22 mouse cellular contexts compared by ENCODE assay signal in genomic region chr19:45803408-45803807, GRCm38 (mm10). TPM values are rescaled to one million over a fixed set of nuclear protein-coding genes. Genes with fewer than 3 reads are reported as not detected.
DNase-seq lines count a peak whose midpoint lies in the region; ATAC-seq and TF ChIP-seq lines count a peak whose summit lies in the region.
"Had no signal": no experiment of that assay in that cellular context is flagged by ENCODE, and none has a peak within 500 bp of the region (broad histone marks: within the 10 kb centered on the region; RNA-seq: fewer than 3 reads in every experiment).

No protein-coding gene starts in this region.

- DNase-seq in hindbrain, embryonic 11.5 days (ENCODE audit: low spot score) = no peak
- no peak for DNase-seq in liver, embryonic 11.5 days (ENCODE audit: low spot score)
- no peak for DNase-seq in cerebellum, postnatal 4 days (ENCODE audit: low spot score in 2 of 2)
- no peak for DNase-seq in thymus, adult 2 months
- DNase-seq in adrenal gland, adult 18-20 months (ENCODE audit: low spot score in 2 of 2) = no peak
- DNase-seq: cerebellum, adult 8-10 months; gastrocnemius, postnatal 10 days; kidney, adult 8-10 months; kidney, postnatal 14 days; lung, postnatal 10 days; right cerebral cortex, adult 18-20 months had no signal

- H3K27me3 ChIP-seq in hindbrain, embryonic 16.5 days (replicated peaks; ENCODE audit: control insufficient read depth, insufficient read depth, low read length) = no peaks in the 10 kb centered on the region
- no peaks in the 10 kb centered on the region for H3K27me3 ChIP-seq in hindbrain, embryonic 11.5 days (ENCODE audit: control insufficient read depth, insufficient read depth, low read length)
- no peaks in the 10 kb centered on the region for H3K27me3 ChIP-seq in liver, embryonic 11.5 days (replicated peaks; ENCODE audit: control insufficient read depth, insufficient read depth, low read length)
- no peaks in the 10 kb centered on the region for H3K27me3 ChIP-seq in thymus, adult 2 months (ENCODE audit: control insufficient read depth, insufficient read depth, low read length)
- H3K27me3 ChIP-seq: CH12.LX; embryonic facial prominence, embryonic 15.5 days; midbrain, embryonic 15.5 days had no signal

- ATAC-seq in hindbrain, embryonic 16.5 days = no peak
- ATAC-seq in hindbrain, embryonic 11.5 days (ENCODE audit: low FRiP score) = no peak
- ATAC-seq in erythroblast, adult 5-6 weeks (replicated peaks; ENCODE audit: low FRiP score, poor library complexity, severe bottlenecking) = 0 out of 2 replicates have a peak, but pooled peaks have one; percentile 41
- ATAC-seq in liver, embryonic 11.5 days (replicated peaks; ENCODE audit: low FRiP score) = 0 out of 2 replicates have a peak, but pooled peaks have one; percentile 52
- ATAC-seq in megakaryocyte, adult 5-6 weeks (ENCODE audit: poor library complexity, severe bottlenecking) = 0 out of 2 replicates have a peak, but pooled peaks have one; percentile 16
- ATAC-seq: forebrain, embryonic 13.5 days; midbrain, embryonic 15.5 days had no signal

- H3K27ac ChIP-seq in hindbrain, embryonic 16.5 days (ENCODE audit: low read depth, low read length) = no peak overlapping the region
- H3K27ac ChIP-seq in hindbrain, embryonic 11.5 days (ENCODE audit: low read depth, low read length) = no peak overlapping the region
- H3K27ac ChIP-seq in liver, embryonic 11.5 days (ENCODE audit: low read depth, low read length) = no peak overlapping the region; the same call in 1 of the 2 replicates
- no peak overlapping the region for H3K27ac ChIP-seq in thymus, adult 2 months (ENCODE audit: control insufficient read depth, insufficient read depth, low read length)
- H3K27ac ChIP-seq: embryonic facial prominence, embryonic 15.5 days; forebrain, embryonic 13.5 days; heart, embryonic 15.5 days; hindbrain, embryonic 10.5 days; midbrain, embryonic 15.5 days had no signal

- TF ChIP-seq POLR2A in thymus, adult 2 months (IDR thresholded peaks at IDR 0.05; ENCODE audit: control insufficient read depth, extremely low read depth, insufficient read depth, low read length, poor library complexity) = no peak

- no peak overlapping the region for H3K4me3 ChIP-seq in hindbrain, embryonic 16.5 days (ENCODE audit: low read length)
- no peak overlapping the region for H3K4me3 ChIP-seq in hindbrain, embryonic 11.5 days (ENCODE audit: low read depth, low read length)
- no peak overlapping the region for H3K4me3 ChIP-seq in liver, embryonic 11.5 days (ENCODE audit: low read depth, low read length)
- H3K4me3 ChIP-seq in thymus, adult 2 months (ENCODE audit: control insufficient read depth, insufficient read depth, low read length) = no peak overlapping the region
- H3K4me3 ChIP-seq: embryonic facial prominence, embryonic 15.5 days; forebrain, embryonic 13.5 days; heart, embryonic 15.5 days; hindbrain, embryonic 10.5 days; midbrain, embryonic 15.5 days had no signal

- no peak overlapping the region for H3K4me2 ChIP-seq in hindbrain, embryonic 16.5 days (ENCODE audit: low read length)
- no peak overlapping the region for H3K4me2 ChIP-seq in hindbrain, embryonic 11.5 days (replicated peaks; ENCODE audit: low read depth, low read length)
- H3K4me2 ChIP-seq in liver, embryonic 11.5 days = peak overlapping the region; percentile 54
- H3K4me2 ChIP-seq: embryonic facial prominence, embryonic 15.5 days; forebrain, embryonic 13.5 days; heart, embryonic 15.5 days; midbrain, embryonic 15.5 days had no signal

- no peaks in the 10 kb centered on the region for H3K4me1 ChIP-seq in hindbrain, embryonic 16.5 days (ENCODE audit: control insufficient read depth, insufficient read depth, low read depth, low read length)
- no peaks in the 10 kb centered on the region for H3K4me1 ChIP-seq in hindbrain, embryonic 11.5 days (replicated peaks; ENCODE audit: control insufficient read depth, insufficient read depth, low read length)
- H3K4me1 ChIP-seq in liver, embryonic 11.5 days (replicated peaks; ENCODE audit: control insufficient read depth, insufficient read depth, low read length) = peaks cover 22% of the 10 kb centered on the region
- peaks cover 7% of the 10 kb centered on the region for H3K4me1 ChIP-seq in thymus, adult 2 months (replicated peaks; ENCODE audit: control insufficient read depth, insufficient read depth, low read length)

- whole genome bisulfite sequencing in hindbrain, embryonic 16.5 days = 19% methylated on average over 4 of the region's 4 CpGs
- WGBS in hindbrain, embryonic 11.5 days = 33% methylated on average over 4 of the region's 4 CpGs
- WGBS in liver, embryonic 11.5 days = 28% methylated on average over 4 of the region's 4 CpGs
- WGBS in thymus, adult 2 months = 63% methylated on average over 4 of the region's 4 CpGs

- no peaks in the 10 kb centered on the region for H3K9me3 ChIP-seq in hindbrain, embryonic 16.5 days (ENCODE audit: control insufficient read depth, low read length)
- H3K9me3 ChIP-seq in hindbrain, embryonic 11.5 days (ENCODE audit: control insufficient read depth, low read length) = no peaks in the 10 kb centered on the region
- H3K9me3 ChIP-seq in liver, embryonic 11.5 days (ENCODE audit: control insufficient read depth, low read length) = no peaks in the 10 kb centered on the region
- H3K9me3 ChIP-seq: embryonic facial prominence, embryonic 15.5 days; forebrain, embryonic 13.5 days; heart, embryonic 15.5 days; hindbrain, embryonic 10.5 days; midbrain, embryonic 15.5 days had no signal

- H3K9ac ChIP-seq in hindbrain, embryonic 16.5 days (ENCODE audit: low read depth, low read length) = 0 out of 2 replicates have a peak overlapping the region, but pooled peaks have one; percentile 17
- H3K9ac ChIP-seq in hindbrain, embryonic 11.5 days (ENCODE audit: low read depth, low read length) = no peak overlapping the region
- peak overlapping the region; percentile 23; the same call in 1 of the 2 replicates for H3K9ac ChIP-seq in liver, embryonic 11.5 days (ENCODE audit: low read depth, low read length)
- H3K9ac ChIP-seq: embryonic facial prominence, embryonic 15.5 days; forebrain, embryonic 13.5 days; heart, embryonic 15.5 days; midbrain, embryonic 15.5 days had no signal

- TF ChIP-seq CTCF in thymus, adult 2 months (IDR thresholded peaks at IDR 0.05; ENCODE audit: borderline replicate concordance, control insufficient read depth, extremely low read depth, insufficient read depth, low read length, poor library complexity) = no peak

- H3K36me3 ChIP-seq in hindbrain, embryonic 16.5 days (ENCODE audit: control insufficient read depth, insufficient read depth, low read length) = no peaks in the 10 kb centered on the region
- no peaks in the 10 kb centered on the region for H3K36me3 ChIP-seq in hindbrain, embryonic 11.5 days (ENCODE audit: control insufficient read depth, insufficient read depth, low read length)
- no peaks in the 10 kb centered on the region for H3K36me3 ChIP-seq in liver, embryonic 11.5 days (ENCODE audit: control insufficient read depth, insufficient read depth, low read length)
- H3K36me3 ChIP-seq in thymus, adult 2 months (ENCODE audit: control insufficient read depth, insufficient read depth, low read length) = no peaks in the 10 kb centered on the region
- H3K36me3 ChIP-seq: embryonic facial prominence, embryonic 15.5 days; heart, embryonic 15.5 days; hindbrain, embryonic 10.5 days; midbrain, embryonic 15.5 days had no signal

RNA-seq across cellular contexts. Expression of gene Kcnip2, which starts 12.5 kb away (rescaled TPM):
- 17.0 and 19.2 TPM in 2 replicates for polyA plus RNA-seq in hindbrain, embryonic 16.5 days (2015; fragmentation: Nextera tagmentation; extraction: Ambion mirVana)
- polyA plus RNA-seq in hindbrain, embryonic 11.5 days (2014; fragmentation: Nextera tagmentation; extraction: Ambion mirVana) = 0.56 and 0.73 TPM in 2 replicates
- total RNA-seq in erythroblast, adult 5-6 weeks (2015; ENCODE audit: low replicate concordance) = not detected in 2 replicates
- total RNA-seq in erythroblast, adult 5-6 weeks (2017; ENCODE audit: low replicate concordance) = 0.98 TPM in 1 of 2 replicates, not detected in the other
- polyA plus RNA-seq in liver, embryonic 11.5 days (2014; fragmentation: Nextera tagmentation; extraction: Ambion mirVana) = 1.2 and 1.8 TPM in 2 replicates
- total RNA-seq in megakaryocyte, adult 5-6 weeks (2015) = 0.09 and 0.16 TPM in 2 replicates
- not detected in 2 replicates for total RNA-seq in megakaryocyte, adult 5-6 weeks (2017)
- polyA plus RNA-seq in thymus, adult 2 months (2012; rRNA removed) = 4.6 and 13.5 TPM in 2 replicates
- total RNA-seq in adrenal gland, adult 18-20 months (2021) = under 1 TPM in 1 of 2 experiments, not detected in 1; 0.13 TPM
- total RNA-seq: CH12.LX; liver, adult 2 months; MEL had no signal

RNA-seq across cellular contexts. Expression of gene Mgea5, which starts 19.8 kb away (rescaled TPM):
- polyA plus RNA-seq in hindbrain, embryonic 16.5 days (2015; fragmentation: Nextera tagmentation; extraction: Ambion mirVana) = 63.7 and 68.3 TPM in 2 replicates
- 75.6 and 93.2 TPM in 2 replicates for polyA plus RNA-seq in hindbrain, embryonic 11.5 days (2014; fragmentation: Nextera tagmentation; extraction: Ambion mirVana)
- 124 and 142 TPM in 2 replicates for total RNA-seq in erythroblast, adult 5-6 weeks (2015; ENCODE audit: low replicate concordance)
- 257 and 309 TPM in 2 replicates for total RNA-seq in erythroblast, adult 5-6 weeks (2017; ENCODE audit: low replicate concordance)
- polyA plus RNA-seq in liver, embryonic 11.5 days (2014; fragmentation: Nextera tagmentation; extraction: Ambion mirVana) = 38.9 and 39.7 TPM in 2 replicates
- 91.8 and 94.7 TPM in 2 replicates for total RNA-seq in megakaryocyte, adult 5-6 weeks (2015)
- total RNA-seq in megakaryocyte, adult 5-6 weeks (2017) = 157 and 170 TPM in 2 replicates
- 71.2 and 74.2 TPM in 2 replicates for polyA plus RNA-seq in thymus, adult 2 months (2012; rRNA removed)
- total RNA-seq in adrenal gland, adult 18-20 months (2021) = 10 to 100 TPM; 75.4 to 86.4 TPM

RNA-seq across cellular contexts. Expression of gene Npm3, which starts 54.0 kb away (rescaled TPM):
- polyA plus RNA-seq in hindbrain, embryonic 16.5 days (2015; fragmentation: Nextera tagmentation; extraction: Ambion mirVana) = 5.7 and 6.5 TPM in 2 replicates
- 7.4 and 8.8 TPM in 2 replicates for polyA plus RNA-seq in hindbrain, embryonic 11.5 days (2014; fragmentation: Nextera tagmentation; extraction: Ambion mirVana)
- total RNA-seq in erythroblast, adult 5-6 weeks (2015; ENCODE audit: low replicate concordance) = 11.1 and 12.3 TPM in 2 replicates
- 9.4 and 22.3 TPM in 2 replicates for total RNA-seq in erythroblast, adult 5-6 weeks (2017; ENCODE audit: low replicate concordance)
- 32.7 and 34.5 TPM in 2 replicates for polyA plus RNA-seq in liver, embryonic 11.5 days (2014; fragmentation: Nextera tagmentation; extraction: Ambion mirVana)
- 36.5 and 39.2 TPM in 2 replicates for total RNA-seq in megakaryocyte, adult 5-6 weeks (2015)
- total RNA-seq in megakaryocyte, adult 5-6 weeks (2017) = 30.4 and 38.4 TPM in 2 replicates
- polyA plus RNA-seq in thymus, adult 2 months (2012; rRNA removed) = 146 and 167 TPM in 2 replicates
- total RNA-seq in adrenal gland, adult 18-20 months (2021) = 10 to 100 TPM; 28.5 to 30.7 TPM

Comparison
In these comparisons a context has a peak if more than half of its experiments do, and no peak if none do; other contexts are left out.
1. ATAC-seq: peak in erythroblast, adult 5-6 weeks (single experiment), liver, embryonic 11.5 days (single experiment) and megakaryocyte, adult 5-6 weeks (single experiment); none in hindbrain, embryonic 16.5 days (single experiment) and hindbrain, embryonic 11.5 days (single experiment).